Mouse (Mus musculus): ENCODE data around the gene Trp53bp2.
A peak's percentile ranks its signal among the peaks of the same experiment; 100 is the strongest.

Gene Trp53bp2

GRCm38 (mm10) chr1:182408684-182409327 lies at the start of gene Trp53bp2:
Gene Trp53bp2 (plus strand): TSS chr1:182409172.
- DNase-seq (ENCODE audit: extremely low spot score, low spot score), result peak; percentile 100

DNA sequence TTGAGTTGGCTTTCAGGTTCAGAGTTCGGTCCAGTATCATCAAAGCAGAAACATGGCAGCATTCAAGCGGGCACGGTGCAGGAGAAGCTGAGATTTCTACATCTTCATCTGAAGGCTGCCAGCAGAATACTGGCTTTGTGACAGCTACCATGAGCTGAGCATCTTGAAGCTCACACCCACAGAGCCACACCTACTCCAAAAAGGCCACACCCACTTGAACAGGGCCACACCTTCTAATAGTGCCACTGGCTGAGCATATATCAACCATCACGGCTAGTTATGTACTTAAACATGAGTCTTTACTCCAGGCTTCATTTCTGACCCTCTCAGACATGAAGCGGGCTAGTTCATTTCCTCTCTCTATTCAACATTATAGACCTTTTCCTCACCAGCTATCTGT lies 46.3 kb upstream of the Trp53bp2 start:
- no peak for DNase-seq (ENCODE audit: extremely low spot score, low spot score)

GRCm38 (mm10) chr1:182363683-182364404 lies 45.1 kb upstream of the Trp53bp2 start:
- no peak for DNase-seq (ENCODE audit: extremely low spot score, low spot score)

GRCm38 (mm10) chr1:182368309-182368708 lies 40.7 kb upstream of the Trp53bp2 start:
- no peak for DNase-seq (ENCODE audit: extremely low spot score, low spot score)

DNA sequence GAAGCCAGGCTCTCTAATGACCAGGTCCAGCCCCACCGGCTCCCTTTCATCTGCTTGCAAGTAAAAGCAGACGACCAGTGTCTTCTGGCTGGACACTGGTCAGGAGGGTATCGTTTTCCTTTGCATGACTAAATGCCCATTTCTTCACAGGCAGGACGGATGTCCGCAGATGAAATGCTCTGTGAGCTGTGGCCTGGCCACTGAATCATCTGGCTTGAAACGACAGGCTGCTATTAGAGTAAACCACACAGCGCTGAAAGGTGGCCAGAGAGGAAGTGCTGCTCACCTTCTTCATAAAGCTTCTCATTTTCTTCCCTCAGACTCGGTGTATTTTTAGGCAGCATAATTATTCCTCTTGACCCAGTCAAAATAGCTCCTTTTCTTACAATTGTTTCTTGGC lies 40.2 kb upstream of the Trp53bp2 start:
- DNase-seq (ENCODE audit: extremely low spot score, low spot score), result no peak

GRCm38 (mm10) chr1:182369435-182369834 lies 39.5 kb upstream of the Trp53bp2 start:
- DNase-seq (ENCODE audit: extremely low spot score, low spot score), result no peak

- DNase-seq (ENCODE audit: extremely low spot score, low spot score), result no peak
These were observed 37.1 kb upstream of the Trp53bp2 start for GRCm38 (mm10) chr1:182371891-182372290.

DNA sequence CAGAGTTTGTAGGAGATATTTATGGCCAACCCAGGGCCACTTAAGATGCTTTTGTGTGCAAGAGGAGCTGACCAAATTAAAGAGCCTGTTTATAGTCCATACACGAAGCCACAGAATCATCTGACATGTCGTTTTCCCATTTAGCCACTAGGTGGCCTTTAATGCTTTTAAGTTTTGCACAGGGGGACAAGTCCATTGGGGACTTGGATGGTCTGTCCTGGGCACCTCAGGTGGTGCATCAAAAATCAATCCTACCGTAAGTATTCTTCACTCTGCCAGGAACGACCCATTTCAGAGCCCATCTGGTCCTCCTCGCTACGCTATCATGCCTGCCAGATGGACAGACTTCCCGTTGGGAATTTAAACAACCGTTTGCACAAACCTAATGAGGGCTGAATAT lies 32.8 kb upstream of the Trp53bp2 start:
- peak; percentile 32 for DNase-seq (ENCODE audit: extremely low spot score, low spot score)

GRCm38 (mm10) chr1:182376826-182377225 lies 32.1 kb upstream of the Trp53bp2 start:
- no peak for DNase-seq (ENCODE audit: extremely low spot score, low spot score)

DNA sequence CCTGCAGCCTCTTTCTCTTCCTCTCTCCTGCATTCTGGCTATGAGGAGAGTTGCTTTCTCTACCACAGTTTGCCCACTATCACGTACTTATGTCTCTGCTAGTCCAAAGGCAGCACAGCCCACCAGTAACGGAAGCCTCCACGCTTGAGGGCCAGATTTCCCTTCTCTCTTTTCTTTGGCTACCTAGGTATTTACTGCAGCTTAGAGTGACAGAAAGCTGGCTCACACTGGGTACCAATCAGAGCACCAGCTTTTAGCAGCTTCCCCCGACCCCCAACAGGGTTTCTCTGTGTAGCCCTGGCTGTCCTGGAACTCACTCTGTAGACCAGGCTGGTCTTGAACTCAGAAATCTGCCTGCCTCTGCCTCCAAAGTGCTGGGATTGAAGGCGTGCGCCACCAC lies 31.5 kb upstream of the Trp53bp2 start:
- DNase-seq (ENCODE audit: extremely low spot score, low spot score), result no peak

- DNase-seq (ENCODE audit: extremely low spot score, low spot score), result no peak
These were observed 30.7 kb upstream of the Trp53bp2 start for GRCm38 (mm10) chr1:182378205-182378835.

GRCm38 (mm10) chr1:182378876-182379275 lies 30.1 kb upstream of the Trp53bp2 start:
- DNase-seq (ENCODE audit: extremely low spot score, low spot score), result no peak

DNA sequence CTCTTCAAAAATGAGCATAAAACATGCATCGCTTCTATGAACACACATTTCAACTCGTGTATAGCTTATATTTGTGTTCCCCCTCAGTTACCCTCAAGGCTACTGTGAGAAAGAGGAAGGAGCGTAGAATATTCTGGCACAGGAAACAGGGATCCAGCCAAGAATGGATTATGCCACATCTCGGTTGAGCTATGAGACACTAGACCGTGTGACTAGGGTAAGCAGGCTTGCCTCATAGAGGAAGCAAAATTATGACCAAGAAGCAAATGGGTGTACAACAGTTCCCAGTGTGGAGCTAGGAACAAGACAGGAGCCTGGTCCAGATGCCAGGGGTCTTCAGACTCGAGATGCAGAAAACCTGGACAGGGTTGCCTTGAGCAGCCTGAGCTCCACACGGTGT lies 28.3 kb upstream of the Trp53bp2 start:
- no peak for DNase-seq (ENCODE audit: extremely low spot score, low spot score)

GRCm38 (mm10) chr1:182381327-182381726 lies 27.6 kb upstream of the Trp53bp2 start:
- no peak for DNase-seq (ENCODE audit: extremely low spot score, low spot score)

DNA sequence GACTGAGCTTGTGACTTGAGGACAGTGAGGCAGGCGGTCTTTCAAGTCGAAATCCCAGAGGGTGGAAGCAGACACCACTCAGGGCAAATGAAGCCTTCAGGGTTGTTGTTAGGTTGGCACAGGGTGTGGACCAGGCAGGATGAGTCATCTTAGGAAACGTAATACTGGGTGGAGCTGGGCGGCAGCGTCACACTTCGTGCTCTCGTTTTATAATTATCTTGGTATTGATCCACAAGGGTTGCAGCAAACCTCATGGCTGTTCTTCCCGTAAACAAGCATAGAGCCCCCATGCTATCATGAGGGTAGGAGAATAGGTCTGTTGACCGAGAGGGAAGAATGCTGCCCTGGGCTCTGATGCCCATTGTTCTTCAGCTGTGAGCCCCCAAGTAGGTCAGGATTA lies 25.9 kb upstream of the Trp53bp2 start:
- DNase-seq (ENCODE audit: extremely low spot score, low spot score), result no peak

- no peak for DNase-seq (ENCODE audit: extremely low spot score, low spot score)
These were observed 22.5 kb upstream of the Trp53bp2 start for GRCm38 (mm10) chr1:182386449-182386848.

DNA sequence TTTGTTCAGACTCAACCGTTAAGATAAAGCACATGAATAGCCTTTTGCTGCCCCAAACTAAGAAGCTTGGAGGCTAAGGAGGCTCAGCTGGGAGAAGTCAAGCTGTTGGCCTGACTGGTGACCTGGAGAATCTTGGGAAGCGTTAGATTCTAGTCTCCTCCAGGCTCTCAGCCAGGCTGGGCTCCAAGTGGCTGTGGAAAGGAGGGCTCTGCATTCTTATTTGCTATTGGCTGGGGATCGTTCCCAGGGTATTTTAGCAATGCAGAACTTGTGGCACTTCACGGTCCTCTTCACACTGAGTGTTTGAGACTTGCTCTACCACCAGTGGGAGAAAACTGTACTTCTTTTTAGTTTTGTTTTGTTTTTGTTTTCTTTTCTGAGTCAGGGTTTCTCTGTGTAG lies 20.2 kb upstream of the Trp53bp2 start:
- DNase-seq (ENCODE audit: extremely low spot score, low spot score), result no peak

DNA sequence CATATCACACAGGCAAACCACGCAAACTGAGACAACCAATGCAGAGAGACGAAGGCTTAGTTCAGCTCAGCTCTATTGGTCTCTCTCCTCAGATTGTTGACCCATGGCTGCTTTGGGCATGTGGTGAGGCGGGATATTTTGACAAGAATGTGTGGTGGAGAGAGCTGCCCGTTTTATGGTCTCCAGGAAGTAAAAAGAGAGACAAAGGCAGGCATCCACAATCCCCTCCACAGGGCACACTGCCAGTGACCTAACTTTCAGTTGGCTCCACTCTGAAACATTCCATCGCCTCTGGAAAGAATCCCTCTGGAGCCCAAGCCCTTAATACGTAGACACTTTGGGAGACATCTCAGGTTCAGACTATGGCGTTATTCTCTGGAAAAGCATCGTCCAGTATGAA lies 10.8 kb upstream of the Trp53bp2 start:
- no peak for DNase-seq (ENCODE audit: extremely low spot score, low spot score)

DNA sequence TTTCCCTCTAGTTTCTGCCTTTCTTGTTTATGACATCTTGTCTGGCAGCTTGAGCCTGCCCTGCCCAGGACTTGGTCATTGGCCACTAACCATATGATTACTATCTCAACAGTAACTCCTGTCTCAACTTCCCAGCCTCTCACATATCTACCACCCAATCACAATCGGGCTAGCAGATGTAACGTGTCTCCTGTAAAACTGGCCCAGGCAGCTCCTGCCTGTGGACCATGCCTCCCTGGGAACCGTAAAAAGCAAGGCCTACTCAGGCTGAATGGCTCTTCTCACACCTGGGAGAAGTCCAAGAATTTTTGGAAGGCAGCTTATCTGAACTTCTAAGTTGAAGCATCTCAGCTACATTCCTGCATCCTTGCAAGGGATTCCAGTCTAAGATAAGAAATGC lies 10.2 kb upstream of the Trp53bp2 start:
- no peak for DNase-seq (ENCODE audit: extremely low spot score, low spot score)

GRCm38 (mm10) chr1:182399205-182399604 lies 9.8 kb upstream of the Trp53bp2 start:
- DNase-seq (ENCODE audit: extremely low spot score, low spot score), result no peak

DNA sequence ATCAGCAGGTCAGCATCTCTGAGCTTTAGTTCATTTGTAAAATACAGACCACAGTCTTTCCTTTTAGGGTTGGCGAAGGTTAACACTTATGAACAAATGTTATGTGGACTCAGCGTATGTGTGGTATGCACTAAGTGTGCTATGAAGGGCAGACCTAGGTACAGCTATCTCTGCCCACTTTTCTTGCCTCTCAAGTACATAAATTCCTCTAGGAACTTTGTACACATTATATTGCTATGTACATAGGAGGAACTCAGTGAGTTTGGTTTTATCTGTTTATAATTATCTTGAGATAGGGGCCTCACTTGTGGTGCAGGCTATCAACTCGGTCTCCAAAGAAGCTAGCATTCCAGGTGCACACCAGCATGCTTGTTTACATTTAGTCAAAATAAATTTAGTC lies 9.1 kb upstream of the Trp53bp2 start:
- DNase-seq (ENCODE audit: extremely low spot score, low spot score), result no peak

DNA sequence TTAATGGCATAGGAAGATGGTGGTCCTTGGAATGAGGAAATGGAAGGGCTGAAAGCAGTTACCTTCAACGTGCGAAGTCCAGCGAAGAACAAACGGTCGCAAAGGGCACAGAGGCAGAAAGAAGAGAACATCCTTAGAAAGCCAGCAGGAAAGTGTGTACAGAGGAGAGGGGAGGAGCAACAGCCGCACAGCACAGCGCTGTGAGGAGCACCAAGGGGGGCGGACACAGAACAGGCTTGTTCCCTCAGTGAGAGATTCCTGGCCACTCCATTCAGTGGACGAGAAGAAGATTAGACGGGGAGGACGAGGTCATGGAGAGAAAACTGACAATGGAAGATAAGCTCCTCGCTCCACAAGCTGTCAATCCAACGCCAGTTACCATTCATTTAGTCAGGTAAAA lies 5.9 kb upstream of the Trp53bp2 start:
- no peak for DNase-seq (ENCODE audit: extremely low spot score, low spot score)

DNA sequence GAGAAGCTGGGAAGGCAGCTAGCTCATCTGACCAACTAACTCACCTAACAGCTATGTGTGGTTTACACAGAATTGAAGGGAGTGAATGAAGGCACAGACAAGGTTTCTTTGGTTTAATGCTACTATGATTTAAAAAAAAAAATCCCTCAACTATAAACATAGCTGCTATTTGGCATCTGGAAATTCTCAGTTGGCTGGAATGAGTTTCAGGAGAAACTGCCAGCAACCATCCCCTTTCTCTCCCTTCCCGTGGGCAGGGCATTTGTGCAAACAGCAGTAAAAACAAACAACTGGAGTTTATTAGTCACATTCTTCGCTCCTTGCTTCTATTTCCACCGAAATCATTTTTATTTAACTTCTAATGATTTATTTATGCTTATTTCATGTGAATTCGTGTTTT lies 2.4 kb upstream of the Trp53bp2 start:
- no peak for DNase-seq (ENCODE audit: extremely low spot score, low spot score)

All from neural tube, embryonic 10.5 days (tissue).